Mouse (Mus musculus): ENCODE measurements around the gene C530008M17Rik.

DNA sequence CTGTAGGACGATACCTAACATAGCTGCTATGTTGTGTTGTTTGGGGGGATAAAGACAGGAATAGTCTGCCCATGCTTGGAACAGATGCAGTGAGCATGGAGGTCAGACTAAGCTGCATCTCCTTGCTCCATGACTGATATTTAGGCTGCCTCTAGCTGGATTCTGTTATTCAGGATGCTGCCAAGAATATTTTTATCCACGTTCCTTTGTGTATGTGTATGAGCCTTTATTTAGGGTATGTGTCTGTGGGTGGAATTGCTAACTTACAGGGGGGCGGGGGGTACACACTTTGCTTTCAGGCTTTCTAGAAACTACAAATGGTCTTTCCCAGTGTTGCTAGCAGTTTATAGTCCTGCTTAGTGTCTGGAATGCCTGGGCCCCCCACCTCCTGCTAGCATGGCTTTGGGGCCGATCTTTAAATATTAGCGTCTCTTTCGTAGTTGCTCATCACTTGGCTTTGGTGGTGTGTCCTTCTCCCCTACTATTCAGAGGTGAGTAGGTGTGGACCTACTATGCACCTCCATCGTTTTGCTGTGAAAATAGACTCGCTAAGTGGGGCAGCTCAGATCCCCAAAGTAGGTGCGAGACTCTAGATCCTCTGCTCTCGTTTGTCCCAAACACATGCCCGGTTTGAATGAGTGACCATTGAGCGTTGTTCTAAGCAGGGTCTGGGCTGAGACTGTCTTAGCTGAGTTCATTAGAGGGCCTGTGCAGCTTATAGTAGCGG, 45.0 kb downstream of the C530008M17Rik start:
- TF ChIP-seq CTCF (conservative IDR thresholded peaks at IDR 0.05; ENCODE audit: low read length) (no peak), NANOG (IDR thresholded peaks at IDR 0.05; ENCODE audit: borderline replicate concordance, low read length) (no peak), POU5F1 (IDR thresholded peaks at IDR 0.05; ENCODE audit: borderline replicate concordance, low read length) (no peak)

All from E14TG2a.4 (cell line).